Mouse (Mus musculus) megakaryocyte, embryonic 14.5 days (primary cell): ENCODE measurements around the gene Zbed4. TPM values are rescaled to one million over a fixed set of nuclear protein-coding genes. Genes with fewer than 3 reads are reported as not detected.

Experiments used
- H3K27me3 ChIP-seq: replicated peaks from 2 replicates; pipeline ENCODE3; 2012; ENCODE audit warnings: inconsistent platforms
- H3K36me3 ChIP-seq: replicated peaks from 2 replicates; pipeline ENCODE3; 2012; ENCODE audit warnings: low read length, inconsistent platforms, mixed read lengths
- H3K4me1 ChIP-seq: 2 replicates; pipeline ENCODE4 v1.6.1; 2012; ENCODE audit warnings: inconsistent platforms
- H3K4me3 ChIP-seq: replicated peaks from 2 replicates; pipeline ENCODE3; 2012; ENCODE audit warnings: moderate library complexity, mild to moderate bottlenecking, inconsistent platforms
- H3K9me3 ChIP-seq: 2 replicates; pipeline ENCODE4 v1.6.1; 2012; ENCODE audit warnings: inconsistent platforms
- FLI1 ChIP-seq: IDR thresholded peaks from 2 replicates; pipeline ENCODE4 v1.6.1; 2012; ENCODE audit warnings: low read length, inconsistent platforms, mixed read lengths
- GATA1 ChIP-seq: IDR thresholded peaks from 3 replicates; pipeline ENCODE4 v1.6.1; 2012; ENCODE audit warnings: mixed read lengths, low read length, inconsistent platforms, borderline replicate concordance
- polyA plus RNA-seq: library from polyadenylated mRNA; stranded (reverse); fragments of >175 nt; gene quantifications from 2 replicates; pipeline ENCODE4 v1.2.3, GENCODE M21; 2012; ENCODE audit warnings: low replicate concordance; ENCODE audit not compliant: insufficient read depth

The Zbed4 gene
- polyA plus RNA-seq, 1 experiment: 1.4 TPM

- no peaks in the 10 kb centered on the region for H3K9me3 ChIP-seq
- H3K4me3 ChIP-seq: no peak overlapping the region
- TF ChIP-seq FLI1: no peak
- TF ChIP-seq GATA1: no peak
- peaks cover 72% of the 10 kb centered on the region for H3K36me3 ChIP-seq
- H3K4me1 ChIP-seq: peaks cover 54% of the 10 kb centered on the region
- no peaks in the 10 kb centered on the region for H3K27me3 ChIP-seq
Measured at GRCm38 (mm10) chr15:88821403-88821802, 69.9 kb downstream of the Zbed4 start.

- Histone ChIP-seq H3K4me1 (peaks cover 43% of the 10 kb centered on the region), H3K27me3 (no peaks in the 10 kb centered on the region), H3K9me3 (no peaks in the 10 kb centered on the region), H3K36me3 (peaks cover 72% of the 10 kb centered on the region), H3K4me3 (no peak overlapping the region)
- TF ChIP-seq GATA1: no peak
Measured at GRCm38 (mm10) chr15:88822513-88822912, 71.1 kb downstream of the Zbed4 start.

- TF ChIP-seq FLI1 (no peak), GATA1 (no peak)
- Histone ChIP-seq H3K4me3 (no peak overlapping the region), H3K4me1 (peaks cover 40% of the 10 kb centered on the region), H3K36me3 (peaks cover 75% of the 10 kb centered on the region), H3K9me3 (no peaks in the 10 kb centered on the region), H3K27me3 (no peaks in the 10 kb centered on the region)
Measured at GRCm38 (mm10) chr15:88823376-88823775, 71.9 kb downstream of the Zbed4 start.

GRCm38 (mm10) chr15:88827466-88827865 lies 76.0 kb downstream of the Zbed4 start:
- Histone ChIP-seq H3K4me1 (peaks cover 19% of the 10 kb centered on the region), H3K36me3 (peaks cover 56% of the 10 kb centered on the region), H3K9me3 (no peaks in the 10 kb centered on the region), H3K4me3 (no peak overlapping the region), H3K27me3 (peaks cover 31% of the 10 kb centered on the region)
- TF ChIP-seq GATA1 (no peak), FLI1 (no peak)

GRCm38 (mm10) chr15:88827991-88828799 lies 76.7 kb downstream of the Zbed4 start:
- peaks cover 16% of the 10 kb centered on the region for H3K4me1 ChIP-seq
- no peaks in the 10 kb centered on the region for H3K9me3 ChIP-seq
- TF ChIP-seq GATA1: no peak
- peaks cover 37% of the 10 kb centered on the region for H3K27me3 ChIP-seq
- peak overlapping the region; percentile 40 for H3K4me3 ChIP-seq
- H3K36me3 ChIP-seq: peaks cover 49% of the 10 kb centered on the region

GRCm38 (mm10) chr15:88828800-88829705 lies 77.6 kb downstream of the Zbed4 start:
- Histone ChIP-seq H3K9me3 (no peaks in the 10 kb centered on the region), H3K4me3 (peak overlapping the region; percentile 40), H3K36me3 (peaks cover 40% of the 10 kb centered on the region), H3K4me1 (peaks cover 16% of the 10 kb centered on the region), H3K27me3 (peaks cover 42% of the 10 kb centered on the region)
- no peak for TF ChIP-seq FLI1
- TF ChIP-seq GATA1: no peak

GRCm38 (mm10) chr15:88829791-88830440 lies 78.5 kb downstream of the Zbed4 start:
- peaks cover 32% of the 10 kb centered on the region for H3K36me3 ChIP-seq
- peaks cover 16% of the 10 kb centered on the region for H3K4me1 ChIP-seq
- TF ChIP-seq GATA1 (no peak), FLI1 (no peak)
- peaks cover 49% of the 10 kb centered on the region for H3K27me3 ChIP-seq
- no peaks in the 10 kb centered on the region for H3K9me3 ChIP-seq
- H3K4me3 ChIP-seq: no peak overlapping the region

- Histone ChIP-seq H3K4me3 (no peak overlapping the region), H3K9me3 (no peaks in the 10 kb centered on the region), H3K36me3 (peaks cover 24% of the 10 kb centered on the region), H3K27me3 (peaks cover 54% of the 10 kb centered on the region), H3K4me1 (peaks cover 16% of the 10 kb centered on the region)
- no peak for TF ChIP-seq FLI1
- TF ChIP-seq GATA1: no peak
Measured at GRCm38 (mm10) chr15:88830696-88831095, 79.2 kb downstream of the Zbed4 start.

- H3K27me3 ChIP-seq: peaks cover 60% of the 10 kb centered on the region
- TF ChIP-seq GATA1 (no peak), FLI1 (no peak)
- peaks cover 16% of the 10 kb centered on the region for H3K36me3 ChIP-seq
- H3K4me1 ChIP-seq: peaks cover 16% of the 10 kb centered on the region
- no peaks in the 10 kb centered on the region for H3K9me3 ChIP-seq
- H3K4me3 ChIP-seq: no peak overlapping the region
Measured at GRCm38 (mm10) chr15:88831482-88831881, 80.0 kb downstream of the Zbed4 start.

GRCm38 (mm10) chr15:88832536-88832935 lies 81.1 kb downstream of the Zbed4 start:
- Histone ChIP-seq H3K36me3 (peaks cover 6% of the 10 kb centered on the region), H3K27me3 (peaks cover 69% of the 10 kb centered on the region), H3K4me3 (no peak overlapping the region), H3K4me1 (peaks cover 22% of the 10 kb centered on the region), H3K9me3 (no peaks in the 10 kb centered on the region)
- TF ChIP-seq FLI1 (no peak), GATA1 (no peak)

Other genes with a start within 250 kb of the Zbed4 start
- not detected in 2 replicates for gene Zdhhc25, start 151.4 kb upstream of the Zbed4 start, polyA plus RNA-seq
- 5.6 and 17.6 TPM in 2 replicates for gene Brd1, start 17.4 kb upstream of the Zbed4 start, polyA plus RNA-seq
- 1.6 and 6.8 TPM in 2 replicates for gene Alg12, start 67.7 kb downstream of the Zbed4 start, polyA plus RNA-seq
- 18.5 and 51.3 TPM in 2 replicates for gene Creld2, start 68.0 kb downstream of the Zbed4 start, polyA plus RNA-seq
- 14.1 and 18.1 TPM in 2 replicates for gene Pim3, start 110.5 kb downstream of the Zbed4 start, polyA plus RNA-seq
- not detected in 2 replicates for gene Ttll8, start 202.8 kb downstream of the Zbed4 start, polyA plus RNA-seq
- gene Mlc1, start 227.3 kb downstream of the Zbed4 start, polyA plus RNA-seq: not detected in 2 replicates
- 0.21 TPM in 1 of 2 replicates, not detected in the other for gene Mov10l1, start 231.2 kb downstream of the Zbed4 start, polyA plus RNA-seq